Mouse (Mus musculus): ENCODE measurements around the gene Atrnl1.

- TF ChIP-seq POLR2A (IDR thresholded peaks at IDR 0.05; ENCODE audit: low read depth, low read length) (no peak), CTCF (IDR thresholded peaks at IDR 0.05; ENCODE audit: extremely low read depth, insufficient read length, insufficient replicate concordance, low read depth, low read length) (no peak)
These were observed 461.6 kb downstream of the Atrnl1 start for GRCm38 (mm10) chr19:58072404-58072803.

All from small intestine, adult 2 months (tissue).